Mouse (Mus musculus) lung, postnatal 0 days (tissue): ENCODE results near the gene Jph3.

Experiments
- CTCF ChIP-seq: IDR thresholded peaks from 2 replicates; pipeline ENCODE4 v1.5.1; 2016; ENCODE audit warnings: antibody characterized with exemption, mild to moderate bottlenecking
- EP300 ChIP-seq: IDR thresholded peaks from 2 replicates; pipeline ENCODE4 v1.6.1; 2016; ENCODE audit warnings: antibody characterized with exemption, mild to moderate bottlenecking, control low read depth

GRCm38 (mm10) chr8:121788786-121789185, 59.4 kb downstream of the Jph3 start:
- TF ChIP-seq CTCF (no peak), EP300 (no peak)
